Mouse (Mus musculus): Measurements from ENCODE around the gene Six6.

DNA sequence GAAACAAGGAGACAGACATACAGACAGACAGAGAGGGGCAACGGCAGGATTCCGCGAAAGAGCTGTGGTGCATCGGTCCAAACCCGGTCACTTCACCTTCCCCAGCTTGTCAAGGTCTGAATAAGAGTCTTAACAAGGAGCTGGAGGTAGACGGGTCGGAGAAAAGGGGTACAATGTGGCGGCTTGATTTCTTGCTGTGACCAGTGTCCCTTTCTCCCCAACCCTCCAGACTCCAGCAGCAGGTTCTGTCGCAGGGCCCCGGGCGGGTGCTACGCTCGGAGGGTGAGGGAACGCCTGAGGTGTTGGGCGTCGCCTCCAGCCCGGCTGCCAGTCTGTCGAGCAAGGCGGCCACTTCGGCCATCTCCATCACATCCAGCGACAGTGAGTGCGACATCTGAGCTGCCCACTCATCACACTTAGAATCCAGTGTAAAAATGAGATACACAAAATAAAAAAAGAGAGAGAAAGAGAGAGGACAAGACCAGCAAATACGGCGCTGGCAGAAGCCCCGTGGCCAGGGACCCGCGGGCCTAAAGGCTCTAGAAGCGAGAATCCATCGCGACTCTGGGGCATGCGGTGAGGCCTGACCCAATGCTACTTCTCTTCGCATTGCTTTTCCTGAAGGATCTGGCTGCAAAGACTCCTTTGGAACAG lies 1.8 kb downstream of the Six6 start:
- TF ChIP-seq POLR2A (IDR thresholded peaks at IDR 0.05; ENCODE audit: control insufficient read depth, extremely low read depth, insufficient read depth, low read length, poor library complexity) (no peak), CTCF (IDR thresholded peaks at IDR 0.05; ENCODE audit: borderline replicate concordance, control insufficient read depth, extremely low read depth, insufficient read depth, low read length, poor library complexity) (no peak)
